Mouse (Mus musculus) Patski (cell line): ENCODE results near the gene Myo5a. TPM values are rescaled to one million over a fixed set of nuclear protein-coding genes. Genes with fewer than 3 reads are reported as not detected.

ENCODE experiments used
- ATAC-seq: fragments of 100-300 bp; one replicate; pipeline ENCODE4 v1.8.0; 2021
- CTCF ChIA-PET: fragments of 350-600 bp; sonication (Branson Sonifier 250); formaldehyde crosslinking; loops from one replicate; lab custom pipeline; 2022; ENCODE audit warnings: inconsistent platforms; lab: Charles Lee
- POLR2A ChIA-PET: fragments of 350-600 bp; sonication (Branson Sonifier 250); formaldehyde crosslinking; loops from one replicate; lab custom pipeline; 2022; ENCODE audit warnings: antibody characterized with exemption, inconsistent platforms; lab: Charles Lee
- DNase-seq: peaks from one replicate; pipeline ENCODE4 v3.0.0-alpha.2; 2011; ENCODE audit warnings: low read depth, low spot score
- H3K27me3 ChIP-seq: fragments of 371-371 bp; one replicate; pipeline ENCODE4 v1.5.1; 2021
- CTCF ChIP-seq: fragments of 100-300 bp; IDR thresholded peaks from one replicate; pipeline ENCODE4 v1.5.1; 2021
- in situ Hi-C: fragments of 300-500 bp; cut with MboI; formaldehyde crosslinking; loops from 3 replicates; pipeline ENCODE4 v1.11.1; 2018; ENCODE audit warnings: low pct_unique_long_range_greater_than_20kb, mixed read lengths
- polyA plus RNA-seq: library from polyadenylated mRNA; unstranded; gene quantifications from one replicate; pipeline ENCODE4 v1.2.3, GENCODE M21; 2021

The Myo5a gene
- polyA plus RNA-seq = 48.3 TPM

DNA sequence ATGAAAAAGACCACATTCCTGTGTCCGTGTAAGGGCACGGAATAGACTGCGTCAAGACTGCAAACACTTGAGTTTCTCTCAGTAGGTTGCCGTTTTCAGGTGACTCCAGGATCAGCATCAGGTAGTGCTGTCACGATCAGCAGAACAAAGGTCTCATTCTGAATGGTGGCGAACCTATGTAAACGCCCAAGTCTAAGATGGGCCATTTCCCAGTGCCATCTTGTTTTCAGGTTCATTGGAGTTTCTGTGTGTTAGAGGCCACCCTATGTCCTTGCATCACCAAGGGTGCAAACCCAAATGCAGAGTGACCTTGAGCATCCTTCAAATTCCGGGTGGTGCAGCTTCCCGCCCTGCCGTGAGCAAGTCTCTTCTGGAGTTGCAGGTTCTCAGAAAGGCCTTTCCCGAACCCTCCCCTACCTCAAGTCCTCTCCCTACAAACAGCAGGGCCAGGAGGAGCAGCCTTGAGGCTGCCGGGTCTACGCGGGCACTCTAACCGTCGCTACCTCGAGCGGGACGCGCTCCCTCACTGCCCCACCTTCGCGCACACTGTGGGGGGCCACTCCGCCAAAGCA is at the start of gene Myo5a:
Gene Myo5a (plus strand): TSS at position 559 of the 572 bp plus-strand sequence.
- POLR2A ChIA-PET = no interaction called here
- no peaks in the 10 kb centered on the region for H3K27me3 ChIP-seq
- no peak for TF ChIP-seq CTCF
- DNase-seq (no peak), ATAC-seq (no peak)
- CTCF ChIA-PET = no interaction called here
- in situ Hi-C loops = loop anchor here (25.0 kb wide), 1 partner anchor 367 kb away; the partner anchor contains the start of gene Leo1

DNA sequence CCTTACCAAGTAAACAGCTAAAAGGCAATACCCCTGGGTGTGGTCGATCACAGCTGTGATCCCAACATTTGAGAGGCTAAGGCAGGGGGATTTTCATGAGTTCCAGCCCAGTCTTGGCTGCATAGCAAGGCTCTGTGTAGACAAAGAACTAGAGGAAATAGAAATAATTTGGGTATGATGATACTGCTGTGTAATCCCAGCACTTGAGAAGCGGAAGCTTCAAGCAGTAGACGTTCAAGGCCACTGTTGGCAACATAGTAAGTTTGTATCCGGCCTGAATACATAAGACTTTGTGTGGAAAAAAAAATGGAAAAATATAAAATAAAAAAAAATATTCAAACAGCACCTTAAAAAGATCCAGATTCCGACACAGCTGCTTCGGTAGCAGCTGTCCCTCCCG is 48.3 kb upstream of the Myo5a start:
- POLR2A ChIA-PET = interaction anchor here (0.6 kb wide), 1 partner anchor 25 kb away, joined by 4 read pairs; no protein-coding TSS in a partner anchor
- ATAC-seq (no peak), DNase-seq (no peak)
- H3K27me3 ChIP-seq = no peaks in the 10 kb centered on the region
- TF ChIP-seq CTCF = no peak
- CTCF ChIA-PET = interaction anchor here (0.9 kb wide), 1 partner anchor 11 kb away, joined by 4 read pairs; no protein-coding TSS in a partner anchor
- in situ Hi-C loops = loop anchor here (5.0 kb wide), 1 partner anchor 115 kb away; no protein-coding TSS in a partner anchor

DNA sequence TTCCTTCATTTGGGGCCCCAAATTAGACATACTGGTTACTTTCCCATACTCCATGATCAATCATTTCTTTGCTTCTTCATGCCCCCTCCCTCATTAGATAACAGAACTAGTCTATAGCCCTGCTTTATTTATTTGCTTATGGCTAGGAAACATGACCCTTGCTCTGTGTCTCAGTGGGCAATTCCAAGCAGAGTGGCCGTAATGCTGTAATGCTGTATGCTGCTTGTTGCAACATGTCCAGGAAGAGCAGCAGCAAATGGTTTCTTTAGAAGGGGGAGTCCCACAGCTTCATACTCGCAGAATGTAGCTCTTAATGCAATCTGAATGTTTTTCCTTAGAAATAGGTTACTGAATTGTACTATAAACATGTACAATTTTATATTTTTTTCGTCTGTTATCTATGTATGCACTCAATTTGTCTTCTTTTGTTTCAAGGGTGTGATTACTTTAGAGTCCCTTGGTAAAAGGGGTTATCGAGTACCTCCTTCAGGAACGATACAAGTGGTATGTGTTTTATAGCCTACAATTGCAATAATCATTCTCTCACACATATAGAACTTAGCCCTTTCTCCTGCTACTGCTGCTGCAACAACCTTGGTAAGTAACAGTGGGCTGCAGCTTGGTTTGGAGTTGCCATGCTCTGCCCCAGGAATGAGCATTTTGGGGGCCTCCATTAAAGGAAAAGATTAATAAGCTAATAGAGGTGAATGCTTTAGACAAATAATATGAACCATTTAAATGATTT is 47.5 kb upstream of the Myo5a start:
- CTCF ChIA-PET = interaction anchor here (1.5 to 2.4 kb wide), 2 partner anchors 10 to 24 kb away, joined by 3 to 10 read pairs; no protein-coding TSS in a partner anchor
- no peak for TF ChIP-seq CTCF
- ATAC-seq (no peak), DNase-seq (no peak)
- POLR2A ChIA-PET = interaction anchor here (0.6 kb wide), 1 partner anchor 14 kb away, joined by 3 read pairs; no protein-coding TSS in a partner anchor
- no peaks in the 10 kb centered on the region for H3K27me3 ChIP-seq
- in situ Hi-C loops = loop anchor here (5.0 kb wide), 1 partner anchor 116 kb away; no protein-coding TSS in a partner anchor

DNA sequence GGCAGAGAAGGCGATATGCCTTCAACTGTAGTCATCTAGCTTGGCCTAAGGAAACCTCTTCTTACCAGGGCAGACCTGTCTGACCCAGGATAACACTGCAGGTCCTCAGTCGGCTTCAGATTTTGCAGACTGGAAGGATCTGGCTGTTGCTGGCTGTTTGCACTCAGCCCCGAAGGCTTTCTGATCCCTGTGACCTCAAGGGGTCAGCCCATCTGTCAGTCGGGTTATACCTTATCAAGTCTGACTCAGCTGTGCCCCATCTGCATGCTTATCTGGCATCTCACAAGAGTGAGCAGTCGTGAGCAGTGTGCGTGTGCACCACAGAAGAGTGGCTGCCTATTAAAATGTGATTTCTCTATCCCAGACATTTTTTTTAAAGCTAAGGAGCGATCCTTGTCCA is 46.7 kb upstream of the Myo5a start:
- H3K27me3 ChIP-seq = no peaks in the 10 kb centered on the region
- in situ Hi-C loops = loop anchor here (5.0 kb wide), 1 partner anchor 117 kb away; no protein-coding TSS in a partner anchor
- ChIA-PET CTCF (interaction anchor here (1.5 to 2.4 kb wide), 2 partner anchors 9 to 25 kb away, joined by 3 to 10 read pairs; no protein-coding TSS in a partner anchor), POLR2A (interaction anchor here (0.6 kb wide), 1 partner anchor 13 kb away, joined by 3 read pairs; no protein-coding TSS in a partner anchor)
- no peak for DNase-seq
- TF ChIP-seq CTCF = no peak
- no peak for ATAC-seq

DNA sequence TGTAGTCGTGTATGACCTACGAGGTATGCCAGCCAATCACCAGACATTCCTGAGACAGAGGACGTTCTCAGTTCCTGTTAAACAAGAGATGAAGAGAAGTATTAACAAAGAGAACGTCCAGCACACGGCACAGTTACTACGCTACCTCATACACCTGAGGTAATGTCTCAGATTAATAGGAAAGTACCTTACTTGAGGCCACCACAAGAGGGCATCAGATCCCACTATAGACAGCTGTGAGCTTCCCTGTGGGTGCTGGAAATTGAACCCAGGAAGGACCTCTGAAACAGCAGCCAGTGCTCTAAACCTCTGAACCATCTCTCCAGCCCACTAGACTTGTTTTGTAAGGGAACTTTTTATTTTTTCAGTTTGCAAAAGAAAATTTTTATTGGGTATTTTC is 45.1 kb upstream of the Myo5a start:
- ChIA-PET CTCF (interaction anchor here (1.1 to 2.4 kb wide), 5 partner anchors 8 to 118 kb away, joined by 3 to 10 read pairs (median 3); partner anchors contain the start of gene Arpp19), POLR2A (no interaction called here)
- DNase-seq = no peak
- TF ChIP-seq CTCF = peak; percentile 47
- H3K27me3 ChIP-seq = no peaks in the 10 kb centered on the region
- no peak for ATAC-seq
- in situ Hi-C loops = no loop called here

DNA sequence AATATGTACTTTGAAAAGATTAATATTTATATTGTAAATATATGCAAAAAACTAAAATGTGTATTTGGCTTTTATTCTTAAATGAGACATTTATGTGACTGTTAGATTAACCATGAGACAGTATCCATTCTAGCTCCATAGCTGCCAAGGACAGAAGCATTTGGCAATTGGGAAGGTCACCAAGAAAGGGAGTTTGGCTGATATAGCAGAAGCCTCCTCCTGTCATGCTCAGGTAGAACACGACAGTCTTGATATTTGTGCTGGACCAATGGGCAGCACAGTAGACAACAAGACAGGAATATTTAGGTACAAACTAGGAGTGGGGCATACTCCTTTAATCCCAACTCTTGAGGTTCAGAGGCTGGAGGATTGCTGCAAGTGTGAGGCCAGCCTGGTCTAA is 38.4 kb upstream of the Myo5a start:
- CTCF ChIA-PET = interaction anchor here (0.7 to 3.3 kb wide), 7 partner anchors 8 to 248 kb away, joined by 3 to 13 read pairs (median 4); no protein-coding TSS in a partner anchor
- POLR2A ChIA-PET = no interaction called here
- TF ChIP-seq CTCF = no peak
- in situ Hi-C loops = no loop called here
- DNase-seq (no peak), ATAC-seq (no peak)
- H3K27me3 ChIP-seq = no peaks in the 10 kb centered on the region

DNA sequence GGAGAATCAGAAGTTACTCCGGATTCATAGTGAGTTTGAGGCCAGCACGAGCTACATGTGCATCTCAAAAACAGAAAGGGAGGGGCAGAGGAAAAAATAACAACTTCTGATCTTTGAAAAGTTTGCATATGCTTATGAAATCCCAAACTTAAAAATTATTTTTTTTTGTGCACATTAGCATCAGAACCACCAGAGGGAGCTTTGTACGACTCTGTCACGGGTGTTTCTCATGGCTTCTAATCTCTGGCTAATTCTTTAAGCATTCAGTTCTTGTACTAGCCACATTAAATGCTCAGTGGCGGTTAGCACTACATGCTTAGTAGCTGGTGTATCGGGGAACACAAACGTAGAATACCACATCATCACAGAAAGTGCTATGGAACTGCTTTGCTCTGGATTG is 37.7 kb upstream of the Myo5a start:
- in situ Hi-C loops = no loop called here
- CTCF ChIA-PET = interaction anchor here (0.7 to 3.3 kb wide), 10 partner anchors 9 to 247 kb away, joined by 3 to 13 read pairs (median 4); no protein-coding TSS in a partner anchor
- POLR2A ChIA-PET = no interaction called here
- peak; percentile 51 for TF ChIP-seq CTCF
- no peaks in the 10 kb centered on the region for H3K27me3 ChIP-seq
- DNase-seq = no peak
- ATAC-seq = no peak

DNA sequence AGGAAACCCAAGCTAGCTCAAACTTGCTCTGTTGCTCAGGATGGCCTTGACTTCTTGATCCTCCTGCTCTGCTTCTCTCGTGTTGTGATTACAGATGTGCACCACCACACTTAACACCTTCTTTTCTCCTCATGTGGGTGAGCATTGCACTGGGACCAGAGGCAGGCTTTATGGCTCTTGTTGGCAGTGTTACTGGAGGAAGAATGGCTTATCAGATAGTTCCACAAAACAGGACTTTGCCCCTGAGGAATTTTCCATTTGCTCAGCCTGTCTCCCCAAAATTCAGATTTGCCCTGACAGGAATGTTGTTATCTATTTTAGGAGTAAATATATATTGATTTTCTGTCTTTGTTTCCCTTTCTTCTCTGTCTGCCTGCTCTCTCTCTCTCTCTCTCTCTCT is 36.1 kb upstream of the Myo5a start:
- in situ Hi-C loops = no loop called here
- ATAC-seq (no peak), DNase-seq (no peak)
- H3K27me3 ChIP-seq = no peaks in the 10 kb centered on the region
- CTCF ChIA-PET = interaction anchor here (3.3 kb wide), 1 partner anchor 15 kb away, joined by 13 read pairs; no protein-coding TSS in a partner anchor
- no peak for TF ChIP-seq CTCF
- POLR2A ChIA-PET = no interaction called here

DNA sequence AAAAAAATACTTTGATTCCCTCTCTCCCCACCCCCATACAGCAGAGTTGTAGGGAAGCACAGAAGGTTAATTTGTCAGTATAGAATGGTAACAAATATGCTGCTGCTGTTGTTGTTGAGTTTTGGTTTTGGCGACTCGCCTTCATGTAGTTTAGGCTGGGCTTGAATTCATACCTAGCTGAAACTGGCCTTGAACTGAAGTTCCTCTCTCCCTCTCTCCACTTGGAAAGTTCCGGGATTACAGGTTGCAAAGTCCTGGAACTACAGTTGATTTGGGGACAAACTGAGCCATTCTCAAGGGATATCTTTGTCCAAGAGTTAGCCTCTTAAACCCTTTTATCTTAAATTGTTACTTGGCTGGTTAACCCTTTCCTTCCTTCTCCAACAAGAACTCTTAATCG is 34.9 kb upstream of the Myo5a start:
- in situ Hi-C loops = no loop called here
- H3K27me3 ChIP-seq = no peaks in the 10 kb centered on the region
- ChIA-PET POLR2A (no interaction called here), CTCF (interaction anchor here (1.0 kb wide), 1 partner anchor 14 kb away, joined by 4 read pairs; no protein-coding TSS in a partner anchor)
- DNase-seq (no peak), ATAC-seq (no peak)
- TF ChIP-seq CTCF = no peak
